Mouse (Mus musculus): ENCODE results near the gene Clpsl2. TPM values are rescaled to one million over a fixed set of nuclear protein-coding genes. Genes with fewer than 3 reads are reported as not detected.

Clpsl2 gene
- polyA plus RNA-seq, 1 experiment from 2014 or later: not detected

DNA sequence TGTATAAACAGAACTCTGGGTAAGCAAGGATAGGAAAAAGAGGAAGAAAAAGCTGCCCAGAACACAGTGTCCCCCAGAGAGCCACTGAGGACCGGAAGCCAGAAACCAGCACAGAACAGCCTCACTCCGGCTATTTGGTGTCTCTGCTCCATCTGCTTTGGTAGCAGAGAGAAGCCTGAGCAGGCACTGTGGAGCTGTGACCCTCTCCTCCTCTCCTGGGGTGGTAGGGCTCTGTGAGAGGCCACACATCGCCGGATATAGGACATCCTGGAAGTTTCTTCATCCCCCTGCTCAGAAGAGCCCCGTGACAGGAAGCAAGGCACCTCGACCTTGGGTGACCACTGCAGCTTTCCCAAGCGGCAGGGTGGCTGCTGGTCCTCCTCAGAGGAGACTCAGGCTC lies 35.4 kb upstream of the Clpsl2 start:
- peaks cover 15% of the 10 kb centered on the region for H3K27me3 ChIP-seq
- 68% methylated on average over 7 of the region's 7 CpGs for WGBS

DNA sequence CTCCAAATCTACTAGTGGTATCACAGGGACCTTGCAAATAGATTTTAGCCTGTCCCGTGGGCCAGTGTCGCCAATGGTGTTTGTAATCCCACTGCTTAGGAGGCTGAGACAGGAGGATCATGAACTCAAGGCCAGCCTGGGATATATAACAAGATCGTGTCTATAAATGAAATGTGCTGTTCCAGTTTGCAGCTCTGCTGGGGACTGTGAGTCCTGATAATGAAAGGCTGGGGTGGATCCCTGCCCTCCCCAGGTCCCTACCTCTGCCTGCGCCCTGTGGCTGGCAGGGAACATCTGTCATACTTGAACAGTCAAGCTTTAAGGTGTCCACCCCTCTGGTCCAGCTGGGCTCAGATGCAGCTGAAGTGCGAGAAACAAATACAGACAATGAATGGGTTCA lies 34.7 kb upstream of the Clpsl2 start:
- Histone ChIP-seq H3K4me3 (no peak overlapping the region), H3K27ac (no peak overlapping the region), H3K27me3 (peaks cover 18% of the 10 kb centered on the region), H3K9me3 (no peaks in the 10 kb centered on the region), H3K4me1 (peaks cover 43% of the 10 kb centered on the region), H3K4me2 (replicated peaks) (no peak overlapping the region), H3K9ac (no peak overlapping the region), H3K36me3 (no peaks in the 10 kb centered on the region)
- ATAC-seq (ENCODE audit: low FRiP score, low read depth): no peak
- 75% methylated on average over 5 of the region's 5 CpGs for WGBS

More for the DNA sequence above, 35.4 kb upstream of the Clpsl2 start:
- Histone ChIP-seq H3K27ac (no peak overlapping the region), H3K4me2 (replicated peaks) (no peak overlapping the region), H3K36me3 (no peaks in the 10 kb centered on the region), H3K4me1 (peaks cover 41% of the 10 kb centered on the region), H3K9ac (no peak overlapping the region; the same call in 1 of the 2 replicates), H3K4me3 (no peak overlapping the region), H3K9me3 (no peaks in the 10 kb centered on the region)
- no peak for ATAC-seq (ENCODE audit: low FRiP score, low read depth)

- Histone ChIP-seq H3K27ac (no peak overlapping the region), H3K36me3 (no peaks in the 10 kb centered on the region), H3K4me3 (no peak overlapping the region), H3K27me3 (peaks cover 18% of the 10 kb centered on the region), H3K9ac (no peak overlapping the region), H3K4me1 (peaks cover 36% of the 10 kb centered on the region), H3K9me3 (no peaks in the 10 kb centered on the region), H3K4me2 (replicated peaks) (no peak overlapping the region)
- ATAC-seq (ENCODE audit: low FRiP score, low read depth): no peak
- WGBS: 57% methylated on average over 10 of the region's 10 CpGs
Observed at GRCm38 (mm10) chr17:28515431-28516341, 33.5 kb upstream of the Clpsl2 start.

DNA sequence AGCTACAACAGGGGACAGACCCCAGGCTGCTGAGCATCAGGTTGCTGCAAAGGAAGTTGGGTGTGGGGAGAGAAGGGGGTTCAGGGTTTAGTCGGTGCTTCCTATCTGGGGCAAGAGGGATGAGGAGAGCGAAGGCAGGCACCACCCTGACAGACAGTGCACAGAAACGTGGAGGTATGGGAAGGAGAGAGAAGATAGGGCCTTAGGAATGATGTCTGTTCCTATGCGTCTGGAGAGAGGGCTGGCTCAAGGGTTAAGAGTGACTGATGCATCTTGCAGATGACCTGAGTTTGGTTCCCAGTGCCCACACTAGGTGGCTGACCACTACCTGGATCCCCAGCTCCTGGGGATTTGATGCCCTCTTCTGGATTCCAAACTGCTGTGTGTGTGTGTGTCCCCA lies 32.3 kb upstream of the Clpsl2 start:
- H3K4me1 ChIP-seq: peaks cover 36% of the 10 kb centered on the region
- H3K27me3 ChIP-seq: peaks cover 18% of the 10 kb centered on the region
- peak overlapping the region; percentile 94 for H3K4me2 ChIP-seq (replicated peaks)
- H3K36me3 ChIP-seq: no peaks in the 10 kb centered on the region
- no peak overlapping the region for H3K4me3 ChIP-seq
- H3K9me3 ChIP-seq: no peaks in the 10 kb centered on the region
- WGBS: 68% methylated on average over 4 of the region's 4 CpGs
- no peak for ATAC-seq (ENCODE audit: low FRiP score, low read depth)
- no peak overlapping the region for H3K9ac ChIP-seq
- H3K27ac ChIP-seq: peak overlapping the region; percentile 73; the same call in 1 of the 2 replicates

DNA sequence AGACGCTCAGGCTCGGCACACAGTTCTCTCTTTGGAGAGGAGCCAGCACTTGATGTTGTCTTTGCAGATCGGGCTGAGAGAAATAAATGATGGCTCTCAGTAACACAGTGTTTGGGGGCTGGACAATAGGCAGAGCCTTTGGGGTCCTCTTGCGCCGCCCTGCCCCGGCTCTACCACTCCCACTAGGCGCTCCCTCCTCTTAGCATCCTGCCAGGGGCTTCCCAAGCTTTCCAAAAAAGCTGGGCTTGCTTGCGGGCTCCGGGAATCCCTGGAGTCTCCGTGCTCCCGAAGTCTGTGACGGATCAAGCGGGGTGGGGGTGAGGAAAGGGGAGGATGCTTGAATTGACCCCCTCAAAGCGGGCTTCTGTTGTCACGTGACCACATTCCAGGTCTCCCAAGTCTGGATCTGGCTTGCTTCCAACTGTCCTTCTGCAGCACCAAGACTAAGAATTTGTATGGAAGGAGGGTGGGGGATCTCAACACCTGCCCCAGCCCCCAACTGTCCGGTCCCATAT lies 31.7 kb upstream of the Clpsl2 start, which contains the start of gene Fkbp5:
TSS of gene Fkbp5 (minus strand) at position 87 of the 515 bp plus-strand sequence.
- peak; percentile 41; the same call in 1 of the 2 replicates for ATAC-seq (ENCODE audit: low FRiP score, low read depth)
- Histone ChIP-seq H3K4me2 (replicated peaks) (peak within 1 kb of the TSS; percentile 94), H3K9me3 (no peaks in the 10 kb centered on the region), H3K27me3 (peaks cover 14% of the 10 kb centered on the region), H3K27ac (peak within 1 kb of the TSS; percentile 73), H3K36me3 (no peaks in the 10 kb centered on the region), H3K4me3 (peak within 1 kb of the TSS; percentile 52), H3K9ac (peak within 1 kb of the TSS; percentile 62), H3K4me1 (peaks cover 37% of the 10 kb centered on the region)
- WGBS: 2% methylated on average over 16 of the region's 16 CpGs

DNA sequence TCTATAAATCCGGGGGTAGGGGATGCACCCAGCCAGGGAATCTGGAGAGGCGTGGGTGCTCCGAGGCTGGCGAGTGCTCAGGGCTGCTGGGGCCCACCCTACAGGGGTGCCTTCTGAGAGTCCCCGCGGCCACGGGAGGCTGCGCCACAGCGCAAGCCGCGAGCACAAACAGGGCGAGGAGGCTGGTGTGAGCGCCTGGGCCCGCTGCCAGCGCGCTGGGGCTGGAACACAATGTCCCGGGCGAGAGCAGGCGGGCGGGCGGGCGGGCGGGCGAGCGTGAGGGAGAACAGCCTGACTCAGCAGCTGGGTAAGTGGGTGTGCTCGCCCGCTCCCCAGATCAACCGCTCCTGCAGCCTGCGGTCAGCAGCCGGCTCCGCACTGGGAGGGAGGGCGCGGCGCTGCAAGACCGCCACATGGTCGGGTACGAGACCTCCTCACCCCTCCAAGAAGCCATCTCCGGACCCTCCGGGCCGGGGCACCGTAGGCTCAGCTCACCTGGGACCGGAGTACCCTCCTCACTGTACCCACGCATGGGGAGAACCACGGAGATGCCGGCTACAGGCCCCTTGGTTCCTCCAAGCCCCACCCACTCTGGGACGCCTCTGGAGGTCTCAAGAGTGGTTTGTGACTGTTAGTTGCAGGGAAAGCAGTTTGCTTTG lies 31.1 kb upstream of the Clpsl2 start:
- Histone ChIP-seq H3K27me3 (peaks cover 14% of the 10 kb centered on the region), H3K4me1 (peaks cover 32% of the 10 kb centered on the region), H3K4me2 (replicated peaks) (peak overlapping the region; percentile 94), H3K27ac (peak overlapping the region; percentile 73; the same call in 1 of the 2 replicates), H3K9me3 (no peaks in the 10 kb centered on the region), H3K9ac (peak overlapping the region; percentile 62), H3K4me3 (peak overlapping the region; percentile 52), H3K36me3 (no peaks in the 10 kb centered on the region)
- peak; percentile 51; the same call in 1 of the 2 replicates for ATAC-seq (ENCODE audit: low FRiP score, low read depth)
- WGBS: under 1% methylated on average over 39 of the region's 46 CpGs

- no peaks in the 10 kb centered on the region for H3K9me3 ChIP-seq
- peak overlapping the region; percentile 52 for H3K4me3 ChIP-seq
- H3K27ac ChIP-seq: peak overlapping the region; percentile 73; the same call in 1 of the 2 replicates
- H3K36me3 ChIP-seq: no peaks in the 10 kb centered on the region
- ATAC-seq (ENCODE audit: low FRiP score, low read depth): no peak
- WGBS: 18% methylated on average over 8 of the region's 8 CpGs
- peaks cover 35% of the 10 kb centered on the region for H3K4me1 ChIP-seq
- peak overlapping the region; percentile 62; the same call in 1 of the 2 replicates for H3K9ac ChIP-seq
- peak overlapping the region; percentile 94 for H3K4me2 ChIP-seq (replicated peaks)
- peaks cover 14% of the 10 kb centered on the region for H3K27me3 ChIP-seq
Observed at GRCm38 (mm10) chr17:28518615-28519071, 30.6 kb upstream of the Clpsl2 start.

- Histone ChIP-seq H3K36me3 (no peaks in the 10 kb centered on the region), H3K27me3 (peaks cover 14% of the 10 kb centered on the region), H3K27ac (no peak overlapping the region), H3K9me3 (no peaks in the 10 kb centered on the region), H3K9ac (no peak overlapping the region), H3K4me3 (no peak overlapping the region), H3K4me1 (peaks cover 42% of the 10 kb centered on the region), H3K4me2 (replicated peaks) (no peak overlapping the region)
- WGBS: 92% methylated on average over 3 of the region's 3 CpGs
- ATAC-seq (ENCODE audit: low FRiP score, low read depth): no peak
Observed at GRCm38 (mm10) chr17:28519827-28520226, 29.4 kb upstream of the Clpsl2 start.

DNA sequence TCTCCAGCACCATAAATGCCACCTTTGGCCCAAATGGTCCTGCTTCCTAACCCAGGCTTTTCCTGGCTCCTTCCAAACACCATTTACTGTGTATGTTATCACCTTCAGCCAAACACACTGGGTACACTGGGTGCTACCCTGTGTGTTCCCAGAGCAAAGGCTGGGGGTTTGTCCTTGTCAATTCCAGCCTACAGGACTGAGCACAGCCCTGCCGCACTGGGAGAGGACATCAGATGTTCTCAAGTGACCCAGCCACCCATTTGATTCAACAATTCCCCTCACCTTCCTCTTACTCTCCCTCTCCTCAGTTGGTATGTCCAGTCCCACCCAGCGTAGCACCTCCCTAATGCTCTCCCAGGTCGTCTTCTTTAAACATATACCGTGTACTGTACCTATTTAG lies 28.6 kb upstream of the Clpsl2 start:
- Histone ChIP-seq H3K4me1 (peaks cover 42% of the 10 kb centered on the region), H3K27me3 (peaks cover 13% of the 10 kb centered on the region)
- 82% methylated on average over 4 of the region's 4 CpGs for WGBS

GRCm38 (mm10) chr17:28521071-28521726 lies 28.0 kb upstream of the Clpsl2 start:
- WGBS: 58% methylated on average over 5 of the region's 5 CpGs
- no peaks in the 10 kb centered on the region for H3K9me3 ChIP-seq
- H3K27me3 ChIP-seq: peaks cover 8% of the 10 kb centered on the region
- H3K4me2 ChIP-seq (replicated peaks): no peak overlapping the region
- no peak overlapping the region for H3K4me3 ChIP-seq
- peaks cover 42% of the 10 kb centered on the region for H3K4me1 ChIP-seq
- no peak overlapping the region for H3K27ac ChIP-seq
- no peaks in the 10 kb centered on the region for H3K36me3 ChIP-seq
- ATAC-seq (ENCODE audit: low FRiP score, low read depth): no peak
- no peak overlapping the region for H3K9ac ChIP-seq

More for the DNA sequence above, 28.6 kb upstream of the Clpsl2 start:
- no peak for ATAC-seq (ENCODE audit: low FRiP score, low read depth)
- Histone ChIP-seq H3K9ac (no peak overlapping the region), H3K9me3 (no peaks in the 10 kb centered on the region), H3K4me3 (no peak overlapping the region), H3K4me2 (replicated peaks) (no peak overlapping the region), H3K36me3 (no peaks in the 10 kb centered on the region), H3K27ac (no peak overlapping the region)

DNA sequence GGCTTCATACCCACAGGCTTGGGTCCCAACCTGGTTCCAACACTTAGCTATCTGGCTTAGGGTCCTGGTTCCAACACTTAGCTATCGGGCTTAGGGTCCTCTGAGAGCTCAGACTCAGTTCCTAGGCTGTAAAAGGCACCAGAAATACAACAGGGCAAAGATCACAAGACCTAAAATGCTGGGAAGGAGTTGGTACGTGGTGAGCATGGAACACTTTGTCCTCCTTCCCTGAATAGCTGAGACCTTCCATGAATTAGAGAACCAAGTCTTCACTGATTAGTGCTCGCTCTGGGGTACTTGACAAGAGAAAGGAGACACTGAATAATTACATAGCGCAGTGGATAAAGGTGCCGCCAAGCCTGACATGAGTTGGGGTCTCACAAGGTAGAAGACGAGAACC lies 27.3 kb upstream of the Clpsl2 start:
- Histone ChIP-seq H3K4me2 (replicated peaks) (peak overlapping the region; percentile 90), H3K27ac (no peak overlapping the region), H3K9ac (no peak overlapping the region), H3K27me3 (peaks cover 8% of the 10 kb centered on the region), H3K4me1 (peaks cover 39% of the 10 kb centered on the region), H3K36me3 (no peaks in the 10 kb centered on the region), H3K4me3 (peak overlapping the region; percentile 72), H3K9me3 (no peaks in the 10 kb centered on the region)
- 33% methylated on average over 6 of the region's 6 CpGs for WGBS
- no peak for ATAC-seq (ENCODE audit: low FRiP score, low read depth)

All from limb, embryonic 13.5 days (tissue).